Mouse (Mus musculus): ENCODE measurements around the gene Trappc12.

Trappc12 gene

DNA sequence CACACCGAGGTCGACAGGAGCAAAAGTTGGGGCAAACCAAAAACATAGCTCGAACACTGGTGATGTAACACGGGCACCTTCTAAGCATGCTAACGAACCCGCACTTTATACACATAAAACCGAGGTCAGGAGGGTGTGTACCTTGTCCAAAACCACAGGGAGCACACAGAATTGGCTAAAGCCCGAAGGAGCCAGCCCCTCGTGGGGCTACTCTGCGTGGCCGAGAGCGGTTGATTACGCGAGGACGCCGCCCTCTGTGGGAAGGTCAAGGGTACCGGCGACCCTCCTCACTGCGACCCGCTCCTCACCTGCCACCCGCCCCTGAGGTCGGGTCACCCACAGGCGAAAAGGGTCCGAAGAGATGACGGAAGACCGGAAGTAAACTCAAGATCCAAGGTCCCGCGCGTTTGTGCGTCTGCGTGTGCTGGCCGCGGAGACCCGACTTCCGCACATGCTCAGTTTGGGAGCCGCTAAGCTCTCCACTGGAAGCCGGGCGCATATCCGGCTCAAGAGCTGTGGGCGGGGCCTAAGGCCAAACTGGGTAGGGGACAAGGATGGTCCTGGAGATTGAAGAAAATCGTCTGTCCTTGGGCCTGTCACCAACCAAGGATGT lies at the start of gene Trappc12:
Gene Trappc12 (minus strand): TSS at position 452 of the 613 bp plus-strand sequence.
- no peak; the same call in 1 of the 2 replicates for TF ChIP-seq GATA4 (IDR thresholded peaks at IDR 0.05; ENCODE audit: insufficient replicate concordance, low read length)

DNA sequence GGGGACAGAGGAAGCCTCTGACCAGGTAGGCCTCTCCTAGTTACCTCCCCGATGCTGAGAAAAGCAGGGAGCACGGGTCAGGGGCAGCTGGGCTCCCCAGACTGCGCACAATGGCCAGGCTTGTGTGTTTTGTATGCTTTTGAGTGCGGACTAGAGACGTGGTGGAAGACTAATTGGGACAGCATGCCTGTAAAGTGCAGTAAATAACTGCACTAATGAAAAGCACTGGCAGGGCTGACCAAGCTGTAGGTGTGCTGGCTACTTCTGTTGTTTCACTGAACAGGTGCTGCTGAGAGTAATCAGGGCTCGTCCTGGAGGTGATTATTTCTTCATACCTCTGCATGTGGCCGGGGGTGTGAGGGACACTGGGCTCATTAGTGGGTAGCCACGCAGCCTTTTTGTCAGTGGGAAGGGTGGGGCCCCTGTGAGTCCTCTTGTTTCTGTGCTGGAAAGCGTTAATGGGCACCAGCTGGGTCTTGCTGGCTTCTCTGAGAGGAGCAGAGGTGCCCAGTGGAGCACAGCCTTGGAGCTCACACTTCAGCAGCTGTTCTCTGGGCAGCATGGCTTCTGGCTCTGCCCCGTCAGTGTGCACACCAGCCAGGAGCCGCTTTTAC lies 49.6 kb upstream of the Trappc12 start:
- TF ChIP-seq GATA4 (IDR thresholded peaks at IDR 0.05; ENCODE audit: insufficient replicate concordance, low read length), result no peak

DNA sequence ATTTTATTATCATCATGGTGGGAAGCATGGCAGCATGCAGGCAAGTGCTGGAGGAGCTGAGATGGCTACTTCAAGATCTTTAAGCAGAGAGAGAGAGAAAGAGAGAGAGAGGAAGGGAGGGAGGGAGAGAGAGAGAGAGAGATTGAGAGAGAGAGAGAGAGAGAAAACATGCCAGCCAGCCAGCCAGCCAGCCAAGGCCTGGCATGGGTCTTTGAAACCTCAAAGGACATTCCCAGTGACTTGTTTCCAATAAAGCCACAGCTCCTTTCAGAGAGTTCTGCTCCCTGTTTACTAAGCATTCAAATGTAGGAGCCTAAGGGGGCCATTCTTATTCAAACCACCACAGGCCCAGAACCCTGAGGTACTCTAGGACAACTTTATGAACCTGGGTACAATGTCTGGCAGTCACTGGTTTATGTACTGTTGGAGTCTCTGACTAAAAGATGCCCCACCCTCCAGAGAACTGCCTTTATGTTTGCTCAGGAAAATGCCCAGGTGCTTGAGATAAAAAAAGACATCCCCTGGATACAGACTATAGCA lies 46.7 kb upstream of the Trappc12 start:
- no peak for TF ChIP-seq GATA4 (IDR thresholded peaks at IDR 0.05; ENCODE audit: insufficient replicate concordance, low read length)

DNA sequence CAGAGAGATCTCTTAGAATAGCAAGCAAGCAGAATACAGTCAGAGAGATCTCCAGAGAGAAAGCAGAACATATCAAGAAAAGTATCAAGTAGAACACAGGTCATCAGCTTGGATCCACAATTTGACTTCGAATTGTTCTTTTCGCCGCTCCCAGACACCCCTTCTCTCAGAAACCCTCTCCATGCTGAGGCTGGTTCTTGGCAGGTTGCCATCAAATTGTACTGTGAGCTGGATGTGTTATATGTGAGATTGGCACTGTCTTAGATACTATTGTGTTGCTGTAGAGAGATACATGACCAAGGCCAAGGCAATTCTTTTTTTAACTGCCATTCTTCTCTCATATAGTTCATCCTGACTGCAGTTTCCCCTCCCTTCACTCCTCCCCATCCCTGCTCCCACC lies 44.8 kb upstream of the Trappc12 start:
- TF ChIP-seq GATA4 (IDR thresholded peaks at IDR 0.05; ENCODE audit: insufficient replicate concordance, low read length), result no peak

DNA sequence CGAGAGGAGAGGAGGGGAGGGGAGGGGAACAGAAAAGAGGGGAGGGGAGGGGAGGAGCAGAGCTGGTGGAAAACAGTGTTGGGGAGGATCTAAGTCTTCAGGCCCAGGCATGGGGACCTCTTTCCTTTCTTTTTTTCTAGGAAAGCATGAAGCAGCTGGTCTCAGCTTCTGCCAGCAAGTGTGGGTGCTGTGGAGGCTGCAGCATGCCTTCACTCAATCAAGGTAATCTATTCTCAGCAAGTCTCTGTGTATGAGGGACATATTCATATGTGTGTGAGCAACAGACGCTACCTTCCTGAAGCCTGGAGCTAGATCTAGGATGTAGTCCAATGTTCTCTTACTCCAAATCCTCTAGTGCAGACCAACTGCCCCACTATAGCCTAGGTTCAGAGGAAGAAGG lies 43.4 kb upstream of the Trappc12 start:
- TF ChIP-seq GATA4 (IDR thresholded peaks at IDR 0.05; ENCODE audit: insufficient replicate concordance, low read length), result no peak

DNA sequence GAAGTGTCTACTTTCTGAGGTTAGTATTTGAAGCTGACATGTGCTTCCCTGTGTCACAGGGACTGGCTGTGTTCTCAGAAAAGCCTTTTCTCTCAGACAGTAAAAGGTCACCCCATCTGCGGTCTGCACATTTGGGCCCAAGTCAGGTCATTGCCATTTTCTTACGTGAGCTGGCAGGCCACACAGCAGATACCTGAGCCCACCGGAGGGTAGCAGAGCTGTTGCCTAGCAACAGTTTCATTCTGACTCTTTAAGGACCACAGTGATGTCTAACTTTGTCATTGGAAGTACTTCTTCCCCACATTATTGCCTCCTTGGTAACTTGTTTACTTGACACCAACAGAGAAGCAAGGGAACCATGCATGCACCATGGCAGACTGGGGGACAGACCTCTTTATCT lies 42.3 kb upstream of the Trappc12 start:
- no peak for TF ChIP-seq GATA4 (IDR thresholded peaks at IDR 0.05; ENCODE audit: insufficient replicate concordance, low read length)

DNA sequence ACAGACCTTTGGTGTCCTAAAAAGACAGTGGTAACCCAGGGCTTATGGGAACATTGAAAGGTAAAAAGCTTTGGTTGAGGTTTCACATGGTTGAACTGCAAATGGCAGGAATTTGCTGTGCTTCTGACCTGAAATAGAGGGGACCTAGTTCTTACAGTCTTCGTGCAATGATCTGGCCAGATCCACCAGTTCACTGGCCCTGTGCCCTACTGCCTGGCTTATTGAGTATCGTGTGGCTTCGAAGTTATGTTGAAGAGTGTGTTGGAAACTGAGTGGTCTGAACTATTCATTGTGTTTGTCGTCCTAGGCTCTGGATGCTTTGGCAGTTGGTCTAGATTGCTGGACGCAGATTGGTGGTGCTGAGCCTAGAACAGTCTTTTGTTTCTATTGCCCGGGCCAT lies 36.0 kb upstream of the Trappc12 start:
- TF ChIP-seq GATA4 (IDR thresholded peaks at IDR 0.05; ENCODE audit: insufficient replicate concordance, low read length), result no peak

DNA sequence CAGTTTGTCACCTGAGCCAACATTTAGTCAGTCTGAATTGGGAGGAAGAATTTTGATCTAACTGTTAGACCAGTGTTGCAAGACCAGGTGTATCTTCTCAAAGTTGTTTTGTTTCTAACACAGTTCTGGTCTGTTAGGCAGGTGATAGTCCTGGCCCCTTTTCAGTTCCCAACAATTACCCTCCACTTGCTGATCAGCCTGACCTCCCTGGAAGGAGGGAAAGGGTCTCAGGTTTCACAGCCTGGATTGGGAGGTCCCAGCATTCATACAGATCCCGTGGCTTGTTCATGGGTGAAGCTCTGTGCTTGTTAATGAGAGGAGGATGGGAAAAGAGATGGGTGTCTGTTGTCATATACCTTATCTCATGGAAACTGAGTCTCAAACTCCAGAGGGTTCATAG lies 35.0 kb upstream of the Trappc12 start:
- no peak for TF ChIP-seq GATA4 (IDR thresholded peaks at IDR 0.05; ENCODE audit: insufficient replicate concordance, low read length)

DNA sequence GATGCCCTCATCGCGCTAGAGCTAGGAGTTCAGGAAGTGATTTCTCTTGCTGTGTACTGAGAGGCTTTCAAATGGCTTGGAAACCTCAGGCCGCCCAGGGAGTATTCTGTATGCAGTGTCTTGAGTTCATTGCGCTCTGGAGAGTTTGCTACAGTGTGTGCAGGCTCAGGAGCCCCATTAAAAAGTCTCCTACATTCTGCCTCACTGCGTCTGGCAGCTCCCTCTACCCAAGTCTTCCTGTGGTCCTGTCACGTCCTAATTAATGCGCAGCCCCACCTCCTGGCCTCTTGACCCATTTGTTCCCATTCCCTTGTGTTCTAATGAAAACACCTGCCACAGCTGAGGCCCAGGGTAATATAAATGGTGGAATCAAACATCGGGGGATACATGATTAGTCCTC lies 34.6 kb upstream of the Trappc12 start:
- TF ChIP-seq GATA4 (IDR thresholded peaks at IDR 0.05; ENCODE audit: insufficient replicate concordance, low read length), result no peak

DNA sequence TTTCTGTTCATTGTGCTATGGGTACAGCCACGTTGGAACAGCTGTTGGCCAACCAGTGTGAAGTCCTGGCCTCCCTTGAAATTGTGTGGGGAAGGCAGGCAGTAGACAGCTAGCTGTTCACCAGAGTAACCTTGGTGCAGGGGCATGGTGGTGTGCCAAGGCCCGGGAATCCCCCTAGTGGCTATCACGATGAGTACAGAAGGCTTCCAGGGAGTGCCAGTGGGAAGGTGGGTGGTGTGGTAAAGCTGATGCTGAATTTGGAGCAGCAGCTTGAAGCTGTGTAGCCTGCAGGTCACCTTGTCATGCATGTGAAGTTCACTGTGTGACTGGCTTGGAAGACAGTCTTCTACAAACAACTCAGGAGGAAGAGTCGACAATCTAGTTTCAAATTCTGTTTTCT lies 34.1 kb upstream of the Trappc12 start:
- no peak for TF ChIP-seq GATA4 (IDR thresholded peaks at IDR 0.05; ENCODE audit: insufficient replicate concordance, low read length)

DNA sequence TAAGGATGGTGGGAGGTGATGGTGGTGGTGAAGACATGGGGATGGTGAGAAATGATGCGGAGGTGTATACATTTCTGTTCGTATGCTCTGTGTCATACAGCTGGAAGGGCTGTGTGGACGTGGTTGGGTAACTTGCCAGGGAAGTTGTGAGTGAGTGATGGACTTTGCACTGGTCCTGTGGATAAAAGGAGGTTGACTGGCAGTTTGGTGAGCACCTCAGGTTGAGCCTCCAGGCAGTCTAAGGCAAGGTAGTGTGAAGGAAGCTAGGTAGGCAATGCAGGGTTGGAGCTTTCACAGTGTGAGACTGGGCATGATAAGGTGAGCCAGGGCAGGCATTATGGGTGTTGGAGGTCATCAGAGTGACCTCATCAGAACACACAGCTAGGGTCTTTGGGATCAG lies 32.4 kb upstream of the Trappc12 start:
- TF ChIP-seq GATA4 (IDR thresholded peaks at IDR 0.05; ENCODE audit: insufficient replicate concordance, low read length), result no peak

DNA sequence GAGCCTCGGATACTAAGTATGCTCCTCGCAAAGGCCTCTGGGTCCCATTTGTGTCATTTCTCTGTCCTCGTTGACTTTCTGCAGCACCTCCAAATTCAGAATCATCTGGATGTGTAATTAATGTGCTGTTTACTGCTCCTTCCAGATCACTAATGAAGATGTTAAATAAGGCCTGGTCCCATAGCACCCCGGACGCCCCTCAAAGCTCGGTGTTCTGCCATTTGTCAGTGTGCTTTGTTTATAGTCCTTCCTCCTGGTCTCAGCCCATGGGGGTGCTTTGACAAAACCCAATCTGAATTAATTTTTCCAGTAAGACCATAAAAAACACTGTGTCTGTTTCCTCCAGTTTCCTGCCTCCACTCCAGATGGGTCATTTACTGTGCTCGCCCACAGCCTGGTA lies 29.9 kb upstream of the Trappc12 start:
- no peak for TF ChIP-seq GATA4 (IDR thresholded peaks at IDR 0.05; ENCODE audit: insufficient replicate concordance, low read length)

DNA sequence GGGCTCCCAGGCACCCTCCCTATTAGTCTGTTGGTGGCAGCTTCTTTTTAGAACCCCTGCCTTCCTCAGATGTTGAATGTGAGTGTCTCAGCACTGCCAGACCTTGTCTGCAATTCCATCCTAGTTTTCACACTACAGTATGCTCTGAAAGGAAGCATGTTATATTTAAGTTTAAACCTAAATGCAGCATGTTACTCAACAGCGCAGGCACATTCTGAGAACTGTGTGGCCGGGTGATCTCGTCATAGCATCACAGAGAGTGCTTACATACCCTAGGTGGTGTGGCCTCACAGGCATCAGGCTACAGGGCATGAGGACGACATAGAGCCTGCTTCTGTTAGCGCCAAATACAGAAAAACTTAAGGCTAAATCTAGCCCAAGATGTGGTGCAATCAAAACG lies 25.4 kb upstream of the Trappc12 start:
- TF ChIP-seq GATA4 (IDR thresholded peaks at IDR 0.05; ENCODE audit: insufficient replicate concordance, low read length), result no peak

DNA sequence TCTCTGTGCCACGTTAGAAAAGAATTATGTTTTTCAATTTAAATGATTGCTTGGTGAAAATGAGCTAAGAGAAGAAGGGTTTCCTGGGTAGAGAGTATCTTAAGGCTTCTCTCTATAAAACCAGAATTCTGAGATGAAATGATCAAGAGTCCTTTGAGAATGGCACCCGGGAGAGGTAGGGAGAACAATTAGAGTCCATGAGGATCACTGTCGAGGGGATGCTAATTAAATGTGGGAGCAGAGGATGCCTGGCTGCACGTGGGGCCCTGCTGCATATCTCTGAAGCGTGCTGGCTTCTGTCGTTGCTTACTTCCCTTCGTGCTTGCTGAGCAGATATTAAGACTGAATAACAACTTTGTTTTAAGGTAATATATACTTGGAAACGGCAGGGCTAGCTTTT lies 24.8 kb upstream of the Trappc12 start:
- no peak for TF ChIP-seq GATA4 (IDR thresholded peaks at IDR 0.05; ENCODE audit: insufficient replicate concordance, low read length)

DNA sequence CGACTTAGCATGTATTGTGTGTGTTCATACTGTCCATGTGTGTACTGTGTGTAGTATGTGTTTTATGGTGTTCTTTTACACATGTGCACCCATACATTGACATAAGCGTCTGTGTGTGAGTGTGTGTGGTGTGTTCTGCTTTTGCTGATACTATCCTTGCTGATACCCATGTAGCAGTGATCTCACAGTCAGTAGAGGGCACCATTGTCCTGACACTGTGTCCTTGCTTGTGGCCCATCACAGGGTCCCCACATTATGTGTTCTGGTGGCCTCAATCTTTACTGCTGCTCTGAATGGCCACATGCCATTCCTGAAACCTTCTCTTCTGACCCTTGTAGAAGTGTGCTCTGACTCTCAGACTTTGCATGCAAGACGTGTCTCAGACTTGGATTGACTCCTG lies 23.5 kb upstream of the Trappc12 start:
- TF ChIP-seq GATA4 (IDR thresholded peaks at IDR 0.05; ENCODE audit: insufficient replicate concordance, low read length), result no peak

DNA sequence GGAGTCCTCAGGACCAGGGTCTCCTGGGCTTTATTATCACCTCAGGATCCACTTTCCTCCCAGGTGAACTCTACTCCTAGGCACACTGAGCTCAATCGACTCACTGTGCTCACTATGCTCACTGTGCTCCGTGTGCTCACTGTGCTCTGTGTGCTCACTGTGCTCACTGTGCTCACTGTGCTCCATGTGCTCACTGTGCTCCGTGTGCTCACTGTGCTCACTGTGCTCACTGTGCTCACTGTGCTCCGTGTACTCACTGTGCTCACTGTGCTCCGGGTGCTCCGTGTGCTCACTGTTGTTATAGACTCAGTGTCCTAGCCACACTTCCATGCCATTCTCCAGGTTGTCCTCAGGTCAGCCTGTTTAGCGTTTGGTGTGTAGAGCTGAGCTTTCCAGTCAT lies 19.7 kb upstream of the Trappc12 start:
- no peak for TF ChIP-seq GATA4 (IDR thresholded peaks at IDR 0.05; ENCODE audit: insufficient replicate concordance, low read length)

DNA sequence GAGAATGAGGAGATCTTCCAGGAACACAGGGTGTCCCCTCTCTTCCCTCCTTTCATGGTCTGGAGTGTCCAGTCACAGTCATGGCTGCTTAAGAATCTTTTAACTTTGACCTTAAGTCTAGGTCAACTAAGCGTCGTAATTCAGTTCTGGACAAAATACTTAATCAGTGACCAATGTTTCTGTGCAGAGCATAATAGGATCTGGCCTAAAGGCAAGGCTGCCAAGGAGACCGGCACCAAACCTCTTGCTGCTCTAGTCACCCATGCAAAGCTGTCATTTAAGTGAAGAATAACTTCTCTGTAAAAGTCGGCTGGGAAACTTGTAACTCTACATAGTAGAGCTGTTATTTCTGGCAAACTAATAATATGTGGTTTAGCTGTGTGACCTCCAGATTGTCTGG lies 5.7 kb upstream of the Trappc12 start:
- TF ChIP-seq GATA4 (IDR thresholded peaks at IDR 0.05; ENCODE audit: insufficient replicate concordance, low read length), result no peak

Data from liver, adult (tissue).